Mouse (Mus musculus) left cerebral cortex, adult 2 months (tissue): Measurements from ENCODE around the gene Srgap2. TPM values are rescaled to one million over a fixed set of nuclear protein-coding genes. Genes with fewer than 3 reads are reported as not detected.
"Not testable (repeated sequence)": the region's sequence is repeated elsewhere in the genome, so short reads cannot be mapped to it uniquely, and the experiment has no call there.

Source experiments
- DNase-seq, 2 experiments: peaks; one replicate each; pipeline ENCODE4 v3.0.0; 2021 to 2022; ENCODE audit warnings: low spot score in 2 of 2, mixed read lengths in 1 of 2; ENCODE audit errors: extremely low spot score in 1 of 2
- H3K27ac ChIP-seq: fragments of 200-600 bp; 2 replicates; pipeline ENCODE4 v1.8.1; 2022
- H3K4me3 ChIP-seq: fragments of 200-600 bp; 2 replicates; pipeline ENCODE4 v1.8.1; 2022
- CTCF ChIP-seq: fragments of 200-600 bp; IDR thresholded peaks from 2 replicates; pipeline ENCODE4 v1.8.1; 2022; ENCODE audit warnings: antibody characterized with exemption, mild to moderate bottlenecking, moderate library complexity
- intact Hi-C: fragments of 180-260 bp; cut with DNase I; formaldehyde crosslinking; loops from one replicate; pipeline ENCODE4 v1.15.1; 2025
- total RNA-seq, 2 experiments: library from RNA; stranded (reverse); gene quantifications; 2 replicates each; pipeline ENCODE4 v1.2.3; 2021

Gene Srgap2
- total RNA-seq, 2 experiments from 2014 or later: 86.4 to 89.3 TPM

- peak; percentile 67 to 80 for DNase-seq
- intact Hi-C loops: loop anchor here (2.0 to 10.0 kb wide), 3 partner anchors 285 to 725 kb away; no protein-coding TSS in a partner anchor
- TF ChIP-seq CTCF: peak; percentile 93
These were observed 257.2 kb downstream of the Srgap2 start for GRCm38 (mm10) chr1:131269797-131270578.

GRCm38 (mm10) chr1:131268776-131269175, 258.4 kb downstream of the Srgap2 start:
- H3K4me3 ChIP-seq: no peak overlapping the region
- intact Hi-C loops: no loop called here
- no peak for DNase-seq
- no peak for TF ChIP-seq CTCF
- H3K27ac ChIP-seq: no peak overlapping the region

More at GRCm38 (mm10) chr1:131269797-131270578, 257.2 kb downstream of the Srgap2 start:
- no peak overlapping the region for H3K27ac ChIP-seq
- no peak overlapping the region for H3K4me3 ChIP-seq

GRCm38 (mm10) chr1:131263905-131264304, 263.2 kb downstream of the Srgap2 start:
- TF ChIP-seq CTCF: no peak
- Histone ChIP-seq H3K27ac (no peak overlapping the region), H3K4me3 (no peak overlapping the region)
- DNase-seq: no peak
- intact Hi-C loops: loop anchor here (5.0 kb wide), 2 partner anchors 82 to 147 kb away; no protein-coding TSS in a partner anchor

- DNase-seq: peak; percentile 62 to 72
- peak; percentile 93 for TF ChIP-seq CTCF
- Histone ChIP-seq H3K4me3 (no peak overlapping the region), H3K27ac (no peak overlapping the region)
- intact Hi-C loops: loop anchor here (2.0 to 5.0 kb wide), 3 partner anchors 78 to 383 kb away; no protein-coding TSS in a partner anchor
These were observed 266.9 kb downstream of the Srgap2 start for GRCm38 (mm10) chr1:131260309-131260656.

GRCm38 (mm10) chr1:131259632-131260308, 267.4 kb downstream of the Srgap2 start:
- H3K4me3 ChIP-seq: no peak overlapping the region
- no peak for DNase-seq
- intact Hi-C loops: loop anchor here (2.0 to 5.0 kb wide), 4 partner anchors 77 to 383 kb away; no protein-coding TSS in a partner anchor
- TF ChIP-seq CTCF: no peak
- H3K27ac ChIP-seq: no peak overlapping the region

- no peak overlapping the region for H3K27ac ChIP-seq
- intact Hi-C loops: loop anchor here (5.0 kb wide), 1 partner anchor 195 kb away; no protein-coding TSS in a partner anchor
- no peak for TF ChIP-seq CTCF
- DNase-seq: no peak
- H3K4me3 ChIP-seq: no peak overlapping the region
These were observed 269.9 kb downstream of the Srgap2 start for GRCm38 (mm10) chr1:131257288-131257687.

DNA sequence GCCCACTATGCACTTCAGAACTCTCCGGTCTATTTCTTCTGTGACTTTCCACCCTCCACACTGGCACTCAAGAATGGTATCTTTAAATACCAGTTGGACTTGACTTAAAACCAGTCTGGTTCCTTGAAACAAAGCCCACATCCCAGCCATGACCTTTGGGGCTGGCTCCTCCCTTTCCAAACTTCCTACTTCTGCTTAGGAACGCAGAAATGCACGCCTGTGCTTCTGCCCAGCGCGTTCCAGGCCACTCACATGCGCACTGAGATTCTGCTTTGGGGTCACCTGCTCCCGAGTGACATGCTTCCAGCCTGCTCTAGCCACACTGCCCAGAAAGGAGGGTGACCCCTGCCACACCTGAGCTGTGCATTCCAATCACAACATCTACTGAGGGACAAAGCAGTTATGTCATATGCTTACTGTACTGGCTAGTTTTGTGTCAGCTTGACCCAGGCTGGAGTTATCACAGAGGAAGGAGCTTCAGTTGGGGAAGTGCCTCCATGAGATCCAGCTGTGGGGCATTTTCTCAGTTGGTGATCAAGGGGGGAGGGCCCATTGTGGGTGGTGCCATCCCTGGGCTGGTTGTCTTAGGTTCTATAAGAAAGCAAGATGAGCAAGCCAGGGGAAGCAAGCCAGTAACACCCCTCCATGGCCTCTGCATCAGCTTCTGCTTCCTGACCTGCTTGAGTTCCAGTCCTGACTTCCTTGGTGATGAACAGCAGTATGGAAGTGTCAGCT, 274.5 kb downstream of the Srgap2 start:
- DNase-seq, H3K27ac ChIP-seq, H3K4me3 ChIP-seq, intact Hi-C loops: not testable (repeated sequence)

- peak; percentile 50 to 52 for DNase-seq
- Histone ChIP-seq H3K4me3 (peak overlapping the region; percentile 1; the same call in 1 of the 2 replicates), H3K27ac (peak overlapping the region; percentile 91)
- intact Hi-C loops: loop anchor here (1.0 kb wide), 2 partner anchors 65 to 130 kb away; no protein-coding TSS in a partner anchor
- peak; percentile 75 for TF ChIP-seq CTCF
These were observed 280.4 kb downstream of the Srgap2 start for GRCm38 (mm10) chr1:131246433-131247395.

DNA sequence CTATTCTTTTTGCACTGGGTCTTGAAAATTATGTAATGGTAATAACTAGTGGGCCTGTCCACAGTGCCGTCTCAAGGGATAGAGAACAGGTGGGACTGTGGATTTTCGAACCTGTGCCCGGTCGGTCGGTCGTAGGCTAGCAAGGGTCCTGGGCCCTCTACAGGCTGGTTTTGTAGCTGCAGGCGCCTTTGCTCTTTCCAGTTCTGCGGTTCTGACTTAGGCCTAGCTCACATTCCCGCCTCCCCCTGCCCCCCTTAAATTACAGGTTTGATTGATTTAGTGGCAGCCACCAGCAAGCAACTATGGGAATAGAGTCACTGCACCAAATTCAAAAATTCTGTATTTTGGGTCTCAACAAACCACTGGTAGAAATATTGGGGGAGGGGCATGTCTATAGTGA, 281.2 kb downstream of the Srgap2 start:
- Histone ChIP-seq H3K27ac (peak overlapping the region; percentile 91), H3K4me3 (peak overlapping the region; percentile 78)
- intact Hi-C loops: loop anchor here (1.0 to 2.0 kb wide), 3 partner anchors 35 to 130 kb away; no protein-coding TSS in a partner anchor
- peak; percentile 59 for TF ChIP-seq CTCF
- peak; percentile 42 to 50 for DNase-seq

- intact Hi-C loops: loop anchor here (2.0 kb wide), 1 partner anchor 34 kb away; no protein-coding TSS in a partner anchor
- H3K27ac ChIP-seq: peak within 1 kb of the TSS; percentile 91
These were observed 281.9 kb downstream of the Srgap2 start, which contains the start of gene Rassf5 for GRCm38 (mm10) chr1:131245089-131245856. Gene Rassf5, minus strand, starts transcription at chr1:131245258.

More at GRCm38 (mm10) chr1:131245089-131245856, 281.9 kb downstream of the Srgap2 start, which contains the start of gene Rassf5:
- peak; percentile 66 to 69 for DNase-seq
- TF ChIP-seq CTCF: no peak; the same call in 1 of the 2 replicates
- H3K4me3 ChIP-seq: peak within 1 kb of the TSS; percentile 78
